Comparison of ENCODE assay signal across 8 mouse cellular contexts in genomic region chr1:83038109-83038672, GRCm38 (mm10). TPM values are rescaled to one million over a fixed set of nuclear protein-coding genes. Genes with fewer than 3 reads are reported as not detected.
DNase-seq lines count a peak whose midpoint lies in the region; ATAC-seq lines count a peak whose summit lies in the region.

Gene Slc19a3 (minus strand): TSS chr1:83038448.

- peak; percentile 39 for DNase-seq in adrenal gland, postnatal 10 days
- DNase-seq in cerebellum, adult 8-10 months: peak; percentile 8
- peak; percentile 70 for DNase-seq in intestine, embryonic 14.5 days (ENCODE audit: low spot score)
- DNase-seq in left cerebral cortex, postnatal 10 days (ENCODE audit: extremely low spot score in 1 of 2, low spot score in 2 of 2): peak; percentile 9 to 46
- peak; percentile 25 to 60 for DNase-seq in lung, postnatal 4 days
- peak; percentile 50 for DNase-seq in right cerebral cortex, postnatal 25 days
- DNase-seq in spleen, postnatal 10 days (ENCODE audit: low spot score in 2 of 2): no peak

- H3K4me3 ChIP-seq in intestine, embryonic 14.5 days (ENCODE audit: low read depth, low read length): peak within 1 kb of the TSS; percentile 52

- no peak within 1 kb of the TSS for H3K27ac ChIP-seq in intestine, embryonic 14.5 days (ENCODE audit: low read depth)

- H3K9me3 ChIP-seq in intestine, embryonic 14.5 days (ENCODE audit: control insufficient read depth, low read length): no peaks in the 10 kb centered on the region

- peak within 1 kb of the TSS; percentile 50 for H3K9ac ChIP-seq in intestine, embryonic 14.5 days (ENCODE audit: low read length)

- peak; percentile 98 for ATAC-seq in frontal cortex, adult (ENCODE audit: low TSS enrichment)
- peak; percentile 69; the same call in 1 of the 2 replicates for ATAC-seq in intestine, embryonic 14.5 days (replicated peaks; ENCODE audit: low FRiP score, low TSS enrichment, low read depth)

- WGBS in intestine, embryonic 14.5 days: 1% methylated on average over 25 of the region's 25 CpGs

- no peaks in the 10 kb centered on the region for H3K36me3 ChIP-seq in intestine, embryonic 14.5 days (ENCODE audit: control insufficient read depth, insufficient read depth, low read length)

- H3K27me3 ChIP-seq in intestine, embryonic 14.5 days (replicated peaks; ENCODE audit: control insufficient read depth, insufficient read depth, low read length): no peaks in the 10 kb centered on the region

- H3K4me2 ChIP-seq in intestine, embryonic 14.5 days (ENCODE audit: low read length): peak within 1 kb of the TSS; percentile 74

- intact Hi-C loops in left cerebral cortex, postnatal 10 days (cut with DNase I): no loop called here

- no peaks in the 10 kb centered on the region for H3K4me1 ChIP-seq in intestine, embryonic 14.5 days (replicated peaks; ENCODE audit: control insufficient read depth, insufficient read depth, low read length)

RNA-seq across cellular contexts. Expression of gene Slc19a3, which starts in this region (rescaled TPM):
- total RNA-seq in adrenal gland, postnatal 10 days (2021): under 1 TPM; 0.15 to 0.36 TPM
- 0.34 and 0.49 TPM in 2 replicates for polyA plus RNA-seq in intestine, embryonic 14.5 days (2014; fragmentation: Nextera tagmentation; extraction: Ambion mirVana)
- total RNA-seq in left cerebral cortex, postnatal 10 days (2021): 1 to 10 TPM; 1.4 to 1.7 TPM

Comparison
In these comparisons a context has a peak if more than half of its experiments do, and no peak if none do; other contexts are left out.
1. Peak in DNase-seq in adrenal gland, postnatal 10 days; RNA of the gene not detected or under 1 TPM.
2. Peak in DNase-seq, ATAC-seq, H3K4me3 ChIP-seq, H3K9ac ChIP-seq and H3K4me2 ChIP-seq in intestine, embryonic 14.5 days; RNA of the gene not detected or under 1 TPM.
3. DNase-seq: peak in cerebellum, adult 8-10 months (single experiment), left cerebral cortex, postnatal 10 days (2 of 2), lung, postnatal 4 days (2 of 2) and right cerebral cortex, postnatal 25 days (single experiment); none in spleen, postnatal 10 days (0 of 2).